Mouse (Mus musculus) adrenal gland (tissue): ENCODE results near the gene Dynll2.
"Not testable (repeated sequence)": the region's sequence is repeated elsewhere in the genome, so short reads cannot be mapped to it uniquely, and the experiment has no call there.

Experiments
- intact Hi-C: fragments of 180-260 bp; cut with DNase I; formaldehyde crosslinking; loops from one replicate; pipeline ENCODE4 v1.15.1; 2025

Dynll2 gene

DNA sequence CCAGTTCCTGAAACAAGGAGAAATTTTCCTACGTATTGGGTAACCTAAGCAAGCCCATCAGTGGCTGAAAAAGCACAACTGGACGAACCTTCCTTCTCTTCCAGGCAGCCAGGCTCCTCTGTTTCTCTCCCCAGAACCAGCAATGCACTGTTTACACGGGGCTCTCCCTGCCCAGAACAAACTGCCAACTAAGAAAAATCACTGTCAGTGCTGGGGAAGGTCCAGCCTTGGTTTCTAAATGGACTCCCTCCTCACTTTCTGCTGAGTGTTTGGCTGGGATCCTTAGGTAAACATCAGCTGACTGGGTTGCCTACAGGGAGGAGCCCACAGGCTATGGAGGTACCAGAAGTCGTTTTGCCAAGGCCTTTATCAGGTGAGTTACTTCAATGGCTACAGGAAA is 4.5 kb upstream of the Dynll2 start:
- intact Hi-C loops: no loop called here

DNA sequence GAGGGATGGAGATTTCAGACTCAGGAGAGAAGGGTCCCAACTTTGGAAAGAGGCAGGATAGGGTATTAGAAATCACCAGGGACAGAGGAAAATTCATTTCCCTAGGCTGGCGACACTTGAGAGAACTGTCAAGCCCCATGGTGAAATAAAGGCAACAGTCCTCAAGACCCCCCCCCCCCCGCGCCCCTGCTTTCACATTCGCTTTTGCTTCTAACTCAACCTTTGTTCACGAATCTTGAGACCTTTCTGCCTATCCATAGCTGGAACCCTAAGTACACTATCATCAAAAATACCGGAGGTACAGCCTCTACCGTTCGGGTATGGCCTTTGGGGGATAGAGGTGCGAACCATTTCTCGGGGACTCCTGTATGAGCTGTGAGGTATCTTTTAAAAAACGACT is 528 bp upstream of the Dynll2 start:
- intact Hi-C loops: loop anchor here (5.0 kb wide), 1 partner anchor 59 kb away; the partner anchor contains the start of gene Srsf1

DNA sequence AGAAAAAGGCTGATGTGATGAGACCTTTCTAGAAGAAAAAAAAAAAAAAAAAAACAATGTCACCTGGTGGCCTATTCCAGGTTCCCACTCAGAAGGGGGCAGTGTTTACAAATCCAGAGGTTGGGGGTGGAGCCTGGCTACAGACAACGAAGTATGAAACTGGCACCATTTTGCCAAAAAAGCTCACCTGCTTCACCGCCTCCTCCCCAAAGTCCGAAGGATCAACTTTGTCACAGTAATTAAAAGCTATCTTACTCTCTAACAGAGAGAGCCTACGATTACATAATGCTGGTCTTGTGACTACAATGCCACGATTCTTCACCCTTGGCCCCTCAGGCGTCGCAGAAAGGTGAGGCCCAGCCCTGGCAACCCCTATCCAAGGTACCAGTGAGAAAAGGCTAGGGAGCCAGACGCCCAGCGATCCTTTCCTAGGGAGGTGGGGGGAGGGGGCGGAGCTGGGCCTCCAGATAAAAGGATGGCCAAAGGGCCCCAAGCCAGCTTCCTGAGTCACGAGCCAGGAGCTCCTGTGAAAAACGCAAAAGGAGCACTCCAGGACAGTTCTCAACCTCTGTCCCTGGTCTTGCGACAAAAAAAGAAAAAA is 1.1 kb downstream of the Dynll2 start:
- intact Hi-C loops: loop anchor here (5.0 kb wide), 1 partner anchor 61 kb away; the partner anchor contains the start of gene Srsf1

DNA sequence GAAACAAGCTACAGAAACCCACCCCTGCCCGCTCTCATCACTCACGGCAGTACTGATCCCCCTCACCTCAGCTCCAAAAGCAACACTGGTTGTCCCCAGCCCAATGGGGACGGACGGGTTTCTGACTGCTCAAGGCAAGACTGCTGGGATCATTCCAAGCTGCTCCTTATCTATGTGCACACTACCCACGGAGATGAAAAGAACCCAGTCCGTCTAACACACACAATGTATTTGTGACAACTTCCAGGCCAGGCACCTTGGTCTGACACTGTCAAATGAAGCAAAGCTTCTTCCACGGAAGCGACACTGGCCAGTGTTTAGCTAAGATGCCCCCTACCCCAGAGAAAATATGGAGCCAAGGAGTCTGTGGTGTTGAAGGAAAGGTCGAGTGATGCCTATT is 1.7 kb downstream of the Dynll2 start:
- intact Hi-C loops: loop anchor here (5.0 kb wide), 1 partner anchor 62 kb away; the partner anchor contains the start of gene Srsf1

- intact Hi-C loops: no loop called here
These were observed 2.8 kb downstream of the Dynll2 start for GRCm38 (mm10) chr11:87984571-87984970.

GRCm38 (mm10) chr11:87978905-87979304 is 8.4 kb downstream of the Dynll2 start:
- intact Hi-C loops: no loop called here

- intact Hi-C loops: not testable (repeated sequence)
These were observed 10.3 kb downstream of the Dynll2 start for GRCm38 (mm10) chr11:87977021-87977420.

DNA sequence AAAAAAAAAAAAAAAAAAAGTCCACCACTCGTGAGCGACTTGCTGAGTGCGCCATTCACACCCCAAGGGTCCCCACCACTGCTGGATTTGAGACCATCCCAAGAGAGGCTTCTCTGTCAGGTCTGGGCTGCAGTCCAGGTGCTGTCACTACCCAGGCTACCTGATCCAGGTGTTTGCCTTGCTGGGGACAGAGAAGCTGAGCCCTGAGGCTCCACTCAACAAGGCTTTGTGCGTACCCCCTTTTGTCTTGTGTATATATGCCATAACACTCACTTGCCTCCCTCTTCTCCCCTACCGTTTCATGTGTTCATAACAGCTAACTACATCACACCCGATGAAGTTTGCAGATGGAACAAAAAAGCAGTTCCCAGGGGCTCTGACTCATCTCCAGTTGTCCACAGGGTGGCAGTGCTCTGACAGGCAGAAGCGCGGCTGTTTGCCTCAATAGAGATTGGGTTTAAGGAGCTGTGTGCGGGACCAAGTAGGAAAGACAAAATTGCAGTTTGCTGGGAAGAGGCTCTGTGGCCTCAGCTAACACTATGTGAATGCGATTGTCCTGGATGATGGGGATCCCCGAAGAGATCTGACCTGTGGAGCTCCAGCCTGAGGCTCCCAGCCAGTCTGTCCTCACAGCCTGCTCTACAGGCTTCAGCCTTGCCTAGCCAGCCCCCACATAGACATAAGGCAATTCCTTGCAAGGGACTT is 12.7 kb downstream of the Dynll2 start:
- intact Hi-C loops: loop anchor here (5.0 kb wide), 1 partner anchor 228 kb away; the partner anchor contains the start of gene Mrps23

GRCm38 (mm10) chr11:87973559-87974305 is 13.6 kb downstream of the Dynll2 start:
- intact Hi-C loops: loop anchor here (5.0 kb wide), 1 partner anchor 229 kb away; the partner anchor contains the start of gene Mrps23

GRCm38 (mm10) chr11:87972829-87973228 is 14.5 kb downstream of the Dynll2 start:
- intact Hi-C loops: loop anchor here (5.0 kb wide), 1 partner anchor 229 kb away; the partner anchor contains the start of gene Mrps23

- intact Hi-C loops: no loop called here
These were observed 18.8 kb downstream of the Dynll2 start for GRCm38 (mm10) chr11:87968356-87969122.

- intact Hi-C loops: no loop called here
These were observed 19.5 kb downstream of the Dynll2 start for GRCm38 (mm10) chr11:87967692-87968289.

- intact Hi-C loops: no loop called here
These were observed 21.1 kb downstream of the Dynll2 start for GRCm38 (mm10) chr11:87966214-87966613.

- intact Hi-C loops: no loop called here
These were observed 22.0 kb downstream of the Dynll2 start for GRCm38 (mm10) chr11:87965293-87965692.

DNA sequence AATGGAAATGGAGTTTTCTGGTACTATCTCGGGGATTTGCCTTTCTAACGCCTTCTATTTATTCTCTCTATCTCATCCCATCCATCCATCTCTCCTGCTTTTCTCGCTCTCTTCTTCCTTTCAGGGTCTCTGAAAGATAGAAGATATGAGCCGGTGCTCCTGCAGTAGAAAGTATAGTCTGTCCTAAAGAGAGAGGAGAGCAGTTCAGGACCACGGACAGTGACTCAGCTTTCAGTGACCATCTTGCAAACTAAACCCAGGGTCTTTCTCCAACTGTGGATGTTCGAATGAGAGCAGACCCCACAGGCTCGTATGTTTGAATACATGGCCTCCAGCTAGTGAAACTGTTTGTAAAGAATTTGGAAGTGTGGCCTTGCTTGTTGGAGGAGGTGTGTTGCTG is 30.3 kb downstream of the Dynll2 start:
- intact Hi-C loops: no loop called here

- intact Hi-C loops: no loop called here
These were observed 32.2 kb downstream of the Dynll2 start for GRCm38 (mm10) chr11:87955144-87955543.

- intact Hi-C loops: no loop called here
These were observed 37.3 kb downstream of the Dynll2 start for GRCm38 (mm10) chr11:87949990-87950389.

- intact Hi-C loops: no loop called here
These were observed 51.9 kb downstream of the Dynll2 start for GRCm38 (mm10) chr11:87935467-87935866.

- intact Hi-C loops: no loop called here
These were observed 53.6 kb downstream of the Dynll2 start for GRCm38 (mm10) chr11:87933731-87934130.

DNA sequence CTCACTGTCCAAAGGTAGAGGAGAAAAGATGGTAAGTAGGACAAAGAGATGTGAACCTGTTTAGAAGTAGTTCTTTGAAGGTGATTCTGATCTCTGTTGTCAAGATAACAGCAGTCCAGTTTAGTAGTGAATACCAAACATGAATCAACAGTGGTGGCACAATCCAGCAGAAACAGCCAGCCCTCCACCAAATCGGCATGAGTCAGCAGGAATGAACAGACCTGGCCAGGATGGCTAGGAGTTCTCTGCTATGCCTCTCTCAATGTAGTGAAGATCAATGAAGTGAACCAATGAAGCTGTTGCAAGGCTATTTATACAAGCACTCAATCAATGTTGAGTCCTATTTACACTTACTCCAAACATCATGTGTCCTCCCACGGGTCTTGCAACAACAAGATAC is 57.0 kb downstream of the Dynll2 start:
- intact Hi-C loops: no loop called here
